Mouse (Mus musculus) CH12.LX (cell line): ENCODE results near the gene Tmprss6. TPM values are rescaled to one million over a fixed set of nuclear protein-coding genes. Genes with fewer than 3 reads are reported as not detected.
A peak's percentile ranks its signal among the peaks of the same experiment; 100 is the strongest.

Source experiments
- DNase-seq: peaks from one replicate; pipeline ENCODE4 v3.0.0-alpha.2; 2013; ENCODE audit errors: extremely low read depth
- H3K27ac ChIP-seq: 2 replicates; pipeline ENCODE4 v1.5.1; 2012; ENCODE audit warnings: low read depth, mild to moderate bottlenecking, control low read depth, moderate library complexity; ENCODE audit not compliant: insufficient read depth
- H3K27me3 ChIP-seq: replicated peaks from 2 replicates; pipeline ENCODE3; 2012; ENCODE audit warnings: inconsistent platforms
- H3K36me3 ChIP-seq, 2 experiments: replicated peaks in 1 of 2; 2 replicates each; pipeline versions ENCODE3 to v1.6.1; 2012; ENCODE audit warnings: inconsistent platforms in 1 of 2, low read length in 1 of 2, mild to moderate bottlenecking in 1 of 2, mixed read lengths in 1 of 2, moderate library complexity in 1 of 2; ENCODE audit not compliant: control insufficient read depth in 1 of 2, insufficient read depth in 1 of 2
- H3K4me1 ChIP-seq, 2 experiments: 2 replicates each; pipeline ENCODE4 v1.6.1; 2012; ENCODE audit warnings: inconsistent platforms in 1 of 2, moderate library complexity in 1 of 2; ENCODE audit not compliant: insufficient read depth in 2 of 2, control insufficient read depth in 1 of 2
- H3K4me2 ChIP-seq: 2 replicates; pipeline ENCODE4 v1.6.1; 2012; ENCODE audit warnings: low read depth, mild to moderate bottlenecking, control low read depth; ENCODE audit not compliant: poor library complexity, insufficient read depth, severe bottlenecking
- H3K4me3 ChIP-seq, 3 experiments: fragments of 150-350 bp in 1 of 3; sonication (generic) in 1 of 3; replicated peaks in 1 of 3; 2 replicates each; pipeline versions ENCODE3 to v1.5.1; 2011 to 2012; ENCODE audit warnings: low read depth in 2 of 3, low read length in 2 of 3, mild to moderate bottlenecking in 2 of 3, moderate library complexity in 2 of 3, control low read depth in 1 of 3, improper control_type of control experiment in 1 of 3, inconsistent platforms in 1 of 3, mixed read lengths in 1 of 3; ENCODE audit not compliant: poor library complexity in 1 of 3
- H3K79me2 ChIP-seq: replicated peaks from 2 replicates; pipeline ENCODE4 v1.6.1; 2012; ENCODE audit warnings: mild to moderate bottlenecking, moderate library complexity; ENCODE audit not compliant: control insufficient read depth, poor library complexity, insufficient read depth, severe bottlenecking; ENCODE audit errors: extremely low read depth
- H3K9ac ChIP-seq: 2 replicates; pipeline ENCODE4 v1.6.1; 2012; ENCODE audit warnings: low read depth, mild to moderate bottlenecking, control low read depth, moderate library complexity; ENCODE audit not compliant: insufficient read depth
- H3K9me3 ChIP-seq: replicated peaks from 2 replicates; pipeline ENCODE3; 2012; ENCODE audit warnings: low read length, inconsistent platforms, mixed read lengths
- CHD1 ChIP-seq: IDR thresholded peaks from 2 replicates; pipeline ENCODE4 v1.6.1; 2012; ENCODE audit warnings: low read depth, low read length, improper control_type of control experiment, inconsistent platforms
- ELF1 ChIP-seq: IDR thresholded peaks from 2 replicates; pipeline ENCODE4 v1.6.1; 2014; ENCODE audit warnings: low read depth, mild to moderate bottlenecking, inconsistent platforms, low read length, improper control_type of control experiment
- EP300 ChIP-seq: IDR thresholded peaks from 2 replicates; pipeline ENCODE4 v1.6.1; 2011; ENCODE audit warnings: low read length, improper control_type of control experiment
- IRF4 ChIP-seq: IDR thresholded peaks from 2 replicates; pipeline ENCODE4 v1.6.1; 2014; ENCODE audit warnings: low read depth, mild to moderate bottlenecking, inconsistent platforms, low read length, improper control_type of control experiment
- KAT2A ChIP-seq: IDR thresholded peaks from 2 replicates; pipeline ENCODE4 v1.6.1; 2012; ENCODE audit warnings: low read length, improper control_type of control experiment, inconsistent platforms; ENCODE audit not compliant: insufficient replicate concordance
- MAZ ChIP-seq: IDR thresholded peaks from 2 replicates; pipeline ENCODE4 v1.6.1; 2012; ENCODE audit warnings: low read depth, mild to moderate bottlenecking, inconsistent platforms, low read length, improper control_type of control experiment, moderate library complexity
- MEF2A ChIP-seq: IDR thresholded peaks from 2 replicates; pipeline ENCODE4 v1.6.1; 2014; ENCODE audit warnings: low read depth, mild to moderate bottlenecking, inconsistent platforms, low read length, improper control_type of control experiment, borderline replicate concordance
- MYC ChIP-seq: IDR thresholded peaks from 2 replicates; pipeline ENCODE4 v1.6.1; 2011; ENCODE audit warnings: low read depth, mild to moderate bottlenecking, improper control_type of control experiment, low read length
- NELFE ChIP-seq: IDR thresholded peaks from 2 replicates; pipeline ENCODE4 v1.6.1; 2011; ENCODE audit warnings: low read depth, low read length, improper control_type of control experiment
- PAX5 ChIP-seq: IDR thresholded peaks from 2 replicates; pipeline ENCODE4 v1.6.1; 2012; ENCODE audit warnings: low read length, inconsistent platforms, mixed read lengths
- POLR2A ChIP-seq: IDR thresholded peaks from 2 replicates; pipeline ENCODE4 v1.6.1; 2011; ENCODE audit warnings: low read depth, mild to moderate bottlenecking, improper control_type of control experiment, low read length
- RAD21 ChIP-seq: IDR thresholded peaks from 2 replicates; pipeline ENCODE4 v1.6.1; 2011; ENCODE audit warnings: low read depth, mild to moderate bottlenecking, low read length, improper control_type of control experiment, moderate library complexity
- RCOR1 ChIP-seq: conservative IDR thresholded peaks from 2 replicates; pipeline ENCODE4 v1.6.1; 2012; ENCODE audit warnings: low read depth, mild to moderate bottlenecking, inconsistent platforms, low read length, improper control_type of control experiment
- TBP ChIP-seq: conservative IDR thresholded peaks from 2 replicates; pipeline ENCODE4 v1.6.1; 2011; ENCODE audit warnings: low read depth, low read length, improper control_type of control experiment
- TCF12 ChIP-seq: IDR thresholded peaks from 2 replicates; pipeline ENCODE4 v1.6.1; 2014; ENCODE audit warnings: low read depth, mild to moderate bottlenecking, inconsistent platforms, low read length, improper control_type of control experiment
- UBTF ChIP-seq: IDR thresholded peaks from 2 replicates; pipeline ENCODE4 v1.6.1; 2012; ENCODE audit warnings: low read depth, mild to moderate bottlenecking, inconsistent platforms, low read length, improper control_type of control experiment, moderate library complexity
- USF1 ChIP-seq: IDR thresholded peaks from 2 replicates; pipeline ENCODE4 v1.6.1; 2014; ENCODE audit warnings: low read depth, mild to moderate bottlenecking, inconsistent platforms, low read length, improper control_type of control experiment
- USF2 ChIP-seq: conservative IDR thresholded peaks from 2 replicates; pipeline ENCODE4 v1.6.1; 2011; ENCODE audit warnings: low read depth, low read length, improper control_type of control experiment
- ZC3H11A ChIP-seq: IDR thresholded peaks from 2 replicates; pipeline ENCODE4 v1.6.1; 2012; ENCODE audit warnings: low read depth, mild to moderate bottlenecking, inconsistent platforms, low read length, improper control_type of control experiment
- ZKSCAN1 ChIP-seq: IDR thresholded peaks from 2 replicates; pipeline ENCODE4 v1.6.1; 2012; ENCODE audit warnings: low read depth, inconsistent platforms, low read length, improper control_type of control experiment, borderline replicate concordance
- ZMIZ1 ChIP-seq: IDR thresholded peaks from 2 replicates; pipeline ENCODE4 v1.6.1; 2012; ENCODE audit warnings: low read depth, mild to moderate bottlenecking, inconsistent platforms, low read length, improper control_type of control experiment
- ZNF384 ChIP-seq: IDR thresholded peaks from 2 replicates; pipeline ENCODE4 v1.6.1; 2012; ENCODE audit warnings: low read depth, low read length, improper control_type of control experiment, inconsistent platforms
- dilution Hi-C: fragments of 300-500 bp; cut with MboI; formaldehyde crosslinking; loops from 2 replicates; pipeline ENCODE4 v1.14.3; 2020; ENCODE audit warnings: low sequenced_read_pairs; ENCODE audit not compliant: extremely low pct_unique_long_range_greater_than_20kb, extremely low pct_ligation_motif_present
- in situ Hi-C: fragments of 300-500 bp; cut with MboI; formaldehyde crosslinking; loops from 3 replicates; pipeline ENCODE4 v1.14.3; 2019; ENCODE audit warnings: low sequenced_read_pairs, low pct_ligation_motif_present, low pct_unique_long_range_greater_than_20kb, mixed read lengths
- polyA plus RNA-seq: library from polyadenylated mRNA; unstranded; fragments of >175 nt; gene quantifications from 2 replicates; pipeline ENCODE4 v1.2.1, GENCODE M21; 2012; ENCODE audit warnings: low read depth; ENCODE audit not compliant: insufficient read length
- total RNA-seq, 2 experiments: library from RNA; depleted of rRNA; stranded (reverse); fragments of 300-350 nt in 1 of 2; fragments of >200 nt in 1 of 2; gene quantifications; 2 replicates each; pipeline ENCODE4 v1.2.3; 2012 to 2014

The Tmprss6 gene
- total RNA-seq (2012; rRNA removed) (0.08 and 0.34 TPM in 2 replicates), total RNA-seq (2014; rRNA removed) (0.24 TPM in 2 replicates), polyA plus RNA-seq (0.54 and 0.70 TPM in 2 replicates)

DNA sequence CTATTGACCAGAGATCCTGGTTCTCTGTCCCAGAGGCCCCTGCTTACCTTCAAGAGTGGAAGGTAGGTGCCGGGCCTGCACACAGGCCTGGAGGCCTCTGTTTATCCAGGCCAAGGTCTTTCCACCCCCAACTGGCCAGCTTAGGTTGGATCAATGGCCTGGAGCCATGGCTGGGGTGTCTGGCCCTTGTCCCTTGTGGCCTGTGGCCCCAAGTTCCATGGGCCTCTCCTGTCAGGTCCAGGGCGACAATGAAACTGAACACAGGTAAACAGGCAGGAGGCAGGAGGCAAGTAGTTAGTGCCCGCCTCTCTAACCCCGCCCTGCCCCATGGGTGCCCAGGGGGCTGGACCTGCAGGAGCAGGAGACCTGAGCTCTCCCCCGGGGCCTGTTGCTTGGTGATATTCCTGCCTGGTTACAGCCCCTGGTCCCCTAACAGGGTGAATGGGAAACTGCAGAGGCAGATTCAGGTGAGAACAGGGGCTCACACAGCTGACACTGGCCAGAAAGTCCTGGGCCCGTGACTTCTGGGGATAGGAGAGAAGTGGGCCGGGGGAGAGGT lies at the start of gene Tmprss6:
Gene Tmprss6, minus strand, starts transcription at position 256 of the 559 bp plus-strand sequence.
- in situ Hi-C loops (no loop called here), dilution Hi-C loops (no loop called here)
- H3K4me1 ChIP-seq: peaks cover 17 to 40% of the 10 kb centered on the region in 2 experiments
- no peaks in the 10 kb centered on the region for H3K79me2 ChIP-seq
- DNase-seq: no peak
- H3K27ac ChIP-seq: no peak within 1 kb of the TSS
- peaks cover 3% of the 10 kb centered on the region for H3K27me3 ChIP-seq
- H3K36me3 ChIP-seq: no peaks in the 10 kb centered on the region
- no peak within 1 kb of the TSS for H3K9ac ChIP-seq
- no peak within 1 kb of the TSS for H3K4me3 ChIP-seq
- H3K9me3 ChIP-seq: no peaks in the 10 kb centered on the region
- H3K4me2 ChIP-seq: no peak within 1 kb of the TSS
- TF ChIP-seq TCF12: no peak
- TF ChIP-seq TBP: no peak
- no peak for TF ChIP-seq KAT2A
- TF ChIP-seq USF2: no peak
- TF ChIP-seq NELFE: no peak
- TF ChIP-seq ZMIZ1: no peak
- no peak for TF ChIP-seq ZNF384
- no peak for TF ChIP-seq RAD21
- no peak for TF ChIP-seq PAX5

DNA sequence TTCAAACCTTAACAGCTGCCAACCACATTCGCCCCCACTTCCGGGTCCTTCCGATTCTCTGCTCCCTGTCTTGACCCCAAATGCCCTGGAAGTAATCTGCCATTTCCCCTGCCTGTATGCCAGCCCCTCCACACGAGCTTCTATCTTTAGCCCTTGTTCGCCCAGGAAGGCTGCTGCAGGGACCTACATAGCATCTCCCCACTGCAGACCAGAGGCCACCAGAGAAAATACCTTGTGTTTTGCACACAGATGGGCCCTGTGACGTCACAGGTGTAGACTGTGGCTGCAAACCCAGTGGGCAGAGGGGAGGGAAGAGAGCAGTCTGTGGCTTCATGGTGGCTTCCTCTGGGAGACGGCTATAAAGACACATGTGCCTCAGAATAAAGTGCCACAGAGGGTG lies 49.8 kb upstream of the Tmprss6 start:
- no peaks in the 10 kb centered on the region for H3K79me2 ChIP-seq
- no peak for DNase-seq
- H3K36me3 ChIP-seq: peaks cover 0 to 3% of the 10 kb centered on the region in 2 experiments
- dilution Hi-C loops (no loop called here), in situ Hi-C loops (no loop called here)
- no peaks in the 10 kb centered on the region for H3K27me3 ChIP-seq
- H3K9ac ChIP-seq: no peak overlapping the region
- H3K4me3 ChIP-seq: no peak overlapping the region
- H3K27ac ChIP-seq: no peak overlapping the region
- no peak overlapping the region for H3K4me2 ChIP-seq
- H3K9me3 ChIP-seq: no peaks in the 10 kb centered on the region
- H3K4me1 ChIP-seq: peaks cover 31 to 59% of the 10 kb centered on the region in 2 experiments
- no peak for TF ChIP-seq IRF4
- TF ChIP-seq, all 38 proteins: peak for 0

DNA sequence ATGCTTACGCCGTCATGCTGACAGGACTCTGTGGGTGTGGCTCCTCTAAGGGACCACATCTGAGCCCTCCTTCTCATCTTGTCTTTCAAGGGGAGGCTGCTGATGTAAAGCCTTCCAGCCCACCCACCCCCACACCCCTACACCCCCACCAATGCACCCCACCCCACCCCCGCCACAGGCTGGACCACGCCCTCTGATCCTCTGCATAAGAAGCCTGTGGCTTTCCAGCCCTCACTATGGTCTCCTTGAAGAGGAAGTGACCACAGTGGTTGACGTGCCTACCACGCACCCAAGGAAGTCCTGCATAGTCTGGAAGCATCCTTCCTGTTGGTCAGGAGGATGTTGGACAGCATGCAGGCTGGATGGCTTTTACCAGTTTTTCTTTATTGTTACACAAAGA lies 47.3 kb upstream of the Tmprss6 start:
- H3K4me1 ChIP-seq: peaks cover 46 to 83% of the 10 kb centered on the region in 2 experiments
- H3K79me2 ChIP-seq: no peaks in the 10 kb centered on the region
- dilution Hi-C loops: no loop called here
- TF ChIP-seq USF1: no peak
- no peak for TF ChIP-seq USF2
- no peak for TF ChIP-seq POLR2A
- TF ChIP-seq MYC: no peak
- no peak for TF ChIP-seq ZC3H11A
- TF ChIP-seq MAZ: no peak
- no peak for TF ChIP-seq ZKSCAN1
- TF ChIP-seq CHD1: no peak
- TF ChIP-seq UBTF: no peak
- TF ChIP-seq EP300: 0 out of 2 replicates have a peak, but pooled peaks have one; percentile 15
- no peak for TF ChIP-seq ZNF384
- no peak for TF ChIP-seq RCOR1
- 0 out of 2 replicates have a peak, but pooled peaks have one; percentile 25 for TF ChIP-seq ELF1
- no peak for TF ChIP-seq MEF2A
- no peak for TF ChIP-seq KAT2A
- TF ChIP-seq, all 38 proteins: peak for 2
- H3K27me3 ChIP-seq: no peaks in the 10 kb centered on the region
- H3K4me2 ChIP-seq: no peak overlapping the region
- in situ Hi-C loops: no loop called here
- DNase-seq: no peak
- H3K36me3 ChIP-seq: no peaks in the 10 kb centered on the region
- no peaks in the 10 kb centered on the region for H3K9me3 ChIP-seq
- no peak overlapping the region for H3K9ac ChIP-seq
- no peak overlapping the region for H3K27ac ChIP-seq
- H3K4me3 ChIP-seq: no peak overlapping the region
